Mouse (Mus musculus) Muller cell, postnatal 12 days (primary cell): Measurements from ENCODE around the gene Grap2.

Experiments used
- DNase-seq: peaks from one replicate; pipeline ENCODE4 v3.0.0-alpha.2; 2015; ENCODE audit errors: inconsistent ontology term

Gene Grap2

DNA sequence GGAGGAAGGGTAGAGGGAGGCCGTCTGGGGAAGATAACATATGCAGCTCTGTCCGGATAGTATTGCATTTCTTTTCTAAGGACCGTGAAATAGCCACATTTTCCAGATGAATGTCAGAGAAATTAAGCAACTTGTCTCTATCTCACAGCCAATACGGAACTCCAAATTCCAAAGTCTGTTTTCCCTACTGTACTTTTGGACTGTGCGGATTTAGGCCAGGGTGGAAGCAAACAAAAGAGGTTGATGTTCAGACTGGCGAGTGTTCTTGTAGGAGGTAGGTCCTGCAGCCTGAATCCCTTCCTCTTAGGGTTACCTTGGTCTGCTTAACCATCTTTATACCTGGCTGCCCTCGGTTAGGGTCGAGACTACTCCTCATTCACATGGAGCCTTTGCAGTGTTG lies 109.9 kb downstream of the Grap2 start:
- DNase-seq, result no peak

DNA sequence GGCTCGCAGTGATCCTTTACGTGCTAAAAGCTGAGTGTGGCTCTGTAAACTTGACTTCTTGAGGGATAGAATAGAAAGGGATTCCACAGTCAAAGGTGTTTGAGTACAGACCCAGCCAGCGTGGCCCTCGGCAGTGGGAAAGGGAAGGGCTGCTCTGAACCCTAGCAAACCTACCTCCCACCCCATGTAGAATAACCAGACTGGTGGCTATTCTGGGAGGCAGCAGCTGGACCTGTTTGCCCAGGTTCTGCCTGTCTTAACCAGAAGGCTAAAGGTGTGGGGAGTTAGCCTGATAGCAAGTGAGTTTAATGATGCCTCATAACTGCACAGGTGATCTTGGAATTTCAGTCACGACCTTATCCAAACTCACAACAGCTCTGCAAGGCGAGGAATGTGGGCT lies 110.8 kb downstream of the Grap2 start:
- DNase-seq, result no peak

DNA sequence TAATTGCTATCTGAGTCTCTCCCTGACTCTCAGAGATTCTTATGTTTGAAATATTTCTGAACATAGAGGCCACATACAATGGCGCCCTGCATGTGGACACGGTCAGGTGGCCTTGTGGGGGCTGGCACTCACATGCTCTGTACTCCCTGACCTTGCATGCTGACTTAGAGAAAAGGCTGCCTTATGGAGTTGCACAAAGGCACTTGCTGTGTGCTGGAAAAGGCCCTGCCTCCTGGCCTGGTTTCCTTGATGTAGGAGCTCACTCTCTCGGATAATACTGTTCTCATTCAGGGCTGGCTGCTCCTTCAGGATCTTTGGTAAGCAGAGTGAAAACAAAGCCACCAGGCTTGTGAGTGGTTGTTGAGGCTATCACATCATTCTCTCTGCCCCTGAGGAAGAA lies 111.6 kb downstream of the Grap2 start:
- DNase-seq, result no peak

DNA sequence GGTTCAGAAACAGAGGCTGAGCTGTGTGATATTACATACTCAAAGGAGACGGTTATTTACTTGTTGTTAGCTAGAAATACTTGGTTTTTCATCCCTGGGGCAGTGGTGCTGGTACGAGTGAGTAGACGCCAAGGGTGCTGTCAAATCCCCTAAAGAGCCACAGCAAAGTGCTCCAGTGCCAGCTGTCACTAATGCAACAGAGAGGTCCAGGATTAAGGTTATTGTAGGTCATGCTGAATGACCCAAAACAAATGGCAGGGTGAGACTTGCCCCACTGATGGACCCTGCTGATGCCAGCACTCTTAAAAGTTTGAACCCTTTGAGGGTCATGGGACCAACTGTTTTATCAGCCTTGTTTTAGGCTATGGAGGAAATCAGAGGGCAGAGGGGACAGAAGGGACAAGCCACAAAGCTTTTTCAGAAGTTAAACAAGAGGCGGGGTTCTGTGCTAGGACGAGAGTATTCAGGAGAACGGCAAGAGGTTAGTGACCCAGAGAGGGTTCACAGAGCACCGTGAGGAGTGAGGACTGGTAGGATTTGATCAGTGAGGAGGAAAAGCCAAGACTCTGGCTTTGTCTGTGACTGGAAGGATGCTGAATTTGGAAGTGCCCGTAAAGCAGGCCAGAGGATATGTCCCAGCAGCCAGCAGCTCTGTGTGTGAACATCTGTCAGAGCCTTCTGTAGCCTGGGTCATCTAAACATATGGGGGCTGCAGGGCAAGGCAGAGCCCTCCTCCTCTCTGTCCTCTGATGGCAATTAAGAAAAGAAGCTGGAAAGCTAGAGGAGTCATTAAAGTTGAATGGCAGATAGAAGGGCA lies 112.6 kb downstream of the Grap2 start:
- no peak for DNase-seq

DNA sequence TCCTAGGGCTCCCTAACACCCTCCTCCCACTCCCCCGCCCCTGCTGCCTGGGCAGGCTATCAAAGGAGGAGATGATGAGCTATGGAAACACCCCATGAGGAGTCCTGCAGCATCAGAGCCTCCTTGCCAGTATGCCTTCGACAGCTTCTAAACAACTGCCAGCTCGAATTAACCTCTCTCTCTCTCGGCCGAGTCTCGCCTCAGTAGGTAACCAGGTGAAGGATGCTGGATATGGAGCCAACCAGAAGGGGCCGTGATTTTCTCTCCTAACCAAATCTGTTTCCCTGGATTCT lies 113.2 kb downstream of the Grap2 start:
- no peak for DNase-seq

DNA sequence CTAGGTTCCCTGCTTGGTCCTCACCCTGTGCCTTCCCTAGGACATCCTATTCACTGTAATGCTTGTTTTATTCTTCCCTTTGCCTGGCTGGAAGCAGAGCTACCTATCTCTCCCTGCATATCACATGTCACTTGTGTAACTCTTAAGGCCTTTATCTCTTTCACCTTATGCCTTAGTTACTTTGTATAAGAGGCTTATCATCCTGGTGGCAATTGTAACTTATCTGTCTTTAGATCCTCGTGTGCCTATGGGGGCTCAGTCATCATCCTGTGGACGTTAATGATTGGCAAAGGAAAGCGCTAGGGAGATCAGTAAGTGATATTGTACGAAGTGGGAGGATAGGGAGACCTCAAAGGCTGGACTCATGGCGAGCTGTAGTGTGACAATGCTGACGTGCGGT lies 116.1 kb downstream of the Grap2 start:
- no peak for DNase-seq

DNA sequence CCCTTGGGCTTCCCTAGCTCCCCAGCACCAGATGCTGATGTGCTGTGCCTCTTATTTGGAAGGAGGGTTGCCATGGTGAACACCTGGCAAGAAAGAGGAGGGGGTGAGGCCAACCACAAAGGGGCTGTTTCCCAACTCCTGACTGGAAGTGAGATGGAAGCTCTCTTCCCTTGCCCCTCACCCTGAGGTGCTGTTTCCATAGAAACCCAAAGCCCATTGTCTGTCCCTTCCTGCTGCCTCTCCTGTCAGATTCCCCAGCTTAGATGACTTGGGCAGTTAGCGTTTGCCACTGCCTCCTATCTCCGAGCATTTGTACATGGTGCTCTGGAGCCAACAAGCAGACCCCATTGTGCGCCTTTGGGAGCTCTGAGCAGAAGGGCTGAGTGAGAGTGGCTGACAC lies 121.1 kb downstream of the Grap2 start:
- DNase-seq, result no peak

DNA sequence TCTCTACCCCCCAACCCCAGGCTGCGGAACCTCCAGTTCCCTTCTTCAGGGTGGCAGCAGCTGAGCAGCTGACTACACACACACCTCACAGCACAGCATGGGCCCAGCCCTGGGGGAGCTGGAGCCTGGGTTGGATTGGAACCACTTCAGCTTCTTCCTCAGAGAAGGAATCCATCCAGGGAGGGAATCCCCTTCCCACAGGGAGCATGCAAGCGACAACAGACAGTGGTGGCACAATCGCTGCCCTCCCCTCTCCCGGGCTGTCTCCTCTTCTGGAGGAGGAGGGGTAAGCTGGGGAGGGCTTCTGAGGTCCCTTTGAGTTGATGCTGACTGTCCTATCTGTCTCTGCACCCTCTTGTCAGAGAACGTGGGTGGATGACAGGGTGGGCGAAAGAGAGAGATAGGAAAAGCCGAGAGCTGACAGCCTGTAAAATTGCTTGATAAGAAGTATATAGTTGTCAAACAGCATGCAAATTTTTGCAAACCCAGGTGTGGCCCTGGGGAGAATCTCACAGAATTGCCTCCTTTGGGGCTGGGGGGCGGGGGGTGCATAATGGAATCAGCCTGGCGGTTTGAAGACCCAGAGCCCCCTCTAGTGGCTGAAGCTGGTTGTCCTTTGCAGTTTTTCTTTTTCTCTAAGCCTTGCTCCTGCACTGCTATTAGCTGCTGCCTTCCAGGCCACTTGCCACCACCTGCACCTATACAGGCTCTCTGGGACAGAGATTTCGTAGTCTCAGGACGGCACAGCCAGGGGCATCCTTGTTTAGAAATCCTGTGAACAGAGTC lies 121.9 kb downstream of the Grap2 start:
- DNase-seq, result peak; percentile 33

DNA sequence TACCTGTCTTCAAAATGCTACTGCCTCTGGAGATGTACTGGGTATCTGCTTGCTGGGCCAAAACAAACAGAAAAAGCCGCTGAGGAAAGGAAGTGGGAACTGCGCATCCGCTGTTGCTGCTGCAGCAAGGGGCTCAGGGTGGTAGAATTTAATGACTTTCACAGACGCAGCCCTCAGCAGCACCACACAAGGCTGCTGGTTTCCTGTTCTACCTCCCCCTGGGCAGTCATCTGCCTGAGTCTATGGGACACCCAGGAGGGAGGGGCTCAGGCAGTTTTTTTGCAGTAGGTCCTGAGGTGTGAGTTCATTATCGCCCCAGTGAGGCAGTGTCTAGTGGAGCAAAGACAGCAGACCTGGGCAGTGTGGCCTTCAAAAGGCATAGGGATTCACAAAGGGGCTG lies 125.2 kb downstream of the Grap2 start:
- no peak for DNase-seq

DNA sequence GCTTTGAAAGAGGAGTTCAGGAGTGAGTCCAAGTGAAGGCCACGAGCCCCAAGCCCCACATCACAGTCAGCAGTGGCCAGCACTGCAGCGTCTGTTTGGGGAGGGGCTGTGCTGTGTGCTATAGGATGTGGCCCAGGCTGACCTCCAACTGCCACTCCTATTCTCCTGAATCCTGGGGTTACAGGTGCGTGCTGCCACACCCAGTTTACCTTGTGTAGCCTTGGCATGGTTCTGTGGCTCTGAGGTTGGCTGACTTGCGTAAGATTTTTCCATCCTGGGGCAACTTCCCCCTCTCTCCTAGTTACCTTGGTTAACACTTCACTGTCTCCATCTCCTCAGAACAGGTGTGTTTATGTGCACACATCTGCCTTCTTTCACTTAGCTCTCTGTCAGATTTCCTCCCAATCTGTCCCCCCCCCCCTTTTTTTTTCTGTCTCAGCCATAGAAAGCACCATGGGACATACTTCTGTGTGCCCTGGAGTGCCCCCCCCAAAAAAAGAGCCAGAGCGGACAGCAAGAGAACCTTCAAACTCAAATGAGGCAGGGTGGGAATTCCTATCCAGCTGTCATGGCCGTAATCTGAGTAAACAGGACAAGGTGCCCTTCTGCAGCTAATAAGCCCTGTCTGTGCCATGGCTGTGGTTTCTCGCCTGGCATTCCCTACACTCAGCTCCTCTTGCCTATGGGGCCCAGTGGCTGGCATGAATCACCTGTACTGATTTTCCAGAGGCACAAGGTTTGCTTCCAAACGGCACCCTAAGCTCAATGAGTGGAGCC lies 129.3 kb downstream of the Grap2 start:
- DNase-seq, result no peak
